Mouse (Mus musculus): ENCODE measurements at regions not wholly inside any gene's neighbourhood (a gene's known extent, or its start where the extent isn't known, plus 50 kb on each side); places are given as distances from the start of the nearest gene placed in this dataset.

- DNase-seq (ENCODE audit: low read depth in 1 of 2, low spot score in 2 of 2): no peak
Measured at GRCm38 (mm10) chr6:84441721-84442480, 151.8 kb downstream of the Cyp26b1 start.

GRCm38 (mm10) chr6:84436716-84437115 is 157.0 kb downstream of the Cyp26b1 start:
- no peak for DNase-seq (ENCODE audit: low read depth in 1 of 2, low spot score in 2 of 2)

DNA sequence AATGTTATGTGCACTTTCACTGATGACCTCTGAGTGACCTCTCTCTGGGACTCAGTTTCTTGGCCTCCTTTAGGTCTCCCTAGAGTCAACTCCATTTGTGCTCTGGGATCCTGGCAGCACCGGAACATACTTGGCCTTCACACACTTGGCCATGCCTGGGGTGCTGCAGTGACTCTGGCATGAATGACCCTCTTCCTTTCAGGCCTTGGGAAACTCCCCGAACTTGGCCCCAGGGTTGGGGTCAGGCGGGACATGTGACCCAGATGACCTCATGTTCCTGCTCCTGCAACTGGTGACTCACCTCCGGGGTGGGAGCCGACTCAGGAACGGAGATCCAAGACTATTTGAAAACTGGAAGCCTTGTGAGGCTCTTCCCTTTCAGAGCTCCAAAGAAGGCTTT is 159.2 kb downstream of the Cyp26b1 start:
- DNase-seq (ENCODE audit: low read depth in 1 of 2, low spot score in 2 of 2): no peak

GRCm38 (mm10) chr6:84431622-84431955 is 162.1 kb downstream of the Cyp26b1 start:
- DNase-seq (ENCODE audit: low read depth in 1 of 2, low spot score in 2 of 2): no peak

DNA sequence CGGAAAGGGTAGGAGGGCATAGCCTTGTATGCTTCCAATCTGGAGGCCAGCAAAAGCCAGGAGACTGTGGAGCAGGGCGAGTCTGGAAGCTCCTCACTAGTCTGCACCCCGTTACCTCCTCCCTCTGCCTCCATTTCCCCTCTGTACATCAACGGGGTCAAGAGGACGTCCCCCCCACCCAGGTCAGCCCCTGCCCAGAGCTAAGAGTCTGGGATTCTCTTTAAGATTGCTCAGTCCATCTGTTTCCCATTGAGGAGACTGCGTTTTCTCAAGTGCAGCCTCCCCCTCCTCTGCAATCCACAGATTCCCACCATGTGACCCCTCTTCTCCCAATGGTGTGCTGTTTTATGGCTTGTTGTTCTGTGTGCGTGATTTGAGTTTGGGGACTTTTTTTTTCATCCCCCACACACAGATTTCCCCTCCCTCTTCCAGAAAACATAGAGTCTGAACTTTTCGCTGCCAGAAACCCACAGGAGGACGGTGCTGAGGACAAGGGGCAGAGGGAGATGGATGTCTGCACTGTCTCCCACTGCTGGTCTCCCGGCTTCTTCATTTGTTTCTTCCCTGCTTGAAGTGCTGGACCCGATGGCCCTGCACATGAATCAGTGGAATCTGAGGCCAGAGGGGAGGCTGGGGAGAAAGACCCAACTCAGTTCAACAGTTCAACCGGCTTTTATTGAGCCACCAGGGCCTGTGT is 162.6 kb downstream of the Cyp26b1 start:
- no peak for DNase-seq (ENCODE audit: low read depth in 1 of 2, low spot score in 2 of 2)

DNA sequence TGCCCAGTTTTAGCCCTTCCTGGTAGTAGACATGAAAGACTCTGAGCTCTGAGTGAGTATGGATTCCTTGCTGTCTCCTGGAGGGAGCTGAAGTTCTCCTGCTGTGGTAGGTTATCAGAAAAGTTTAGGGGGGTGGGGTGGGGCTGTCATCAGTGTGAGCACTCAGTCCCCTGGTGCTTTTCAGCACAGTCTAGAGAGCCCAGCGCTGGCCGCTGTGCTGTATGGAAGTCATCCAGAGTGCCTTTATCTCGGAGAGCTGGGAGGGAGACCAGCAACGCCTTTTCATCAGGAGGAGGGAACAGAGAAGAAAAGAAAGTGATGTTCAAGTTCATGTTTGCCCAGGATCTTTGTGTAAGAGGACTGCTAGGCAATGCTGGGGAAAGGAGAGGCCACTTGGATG is 163.6 kb downstream of the Cyp26b1 start:
- no peak for DNase-seq (ENCODE audit: low read depth in 1 of 2, low spot score in 2 of 2)

DNA sequence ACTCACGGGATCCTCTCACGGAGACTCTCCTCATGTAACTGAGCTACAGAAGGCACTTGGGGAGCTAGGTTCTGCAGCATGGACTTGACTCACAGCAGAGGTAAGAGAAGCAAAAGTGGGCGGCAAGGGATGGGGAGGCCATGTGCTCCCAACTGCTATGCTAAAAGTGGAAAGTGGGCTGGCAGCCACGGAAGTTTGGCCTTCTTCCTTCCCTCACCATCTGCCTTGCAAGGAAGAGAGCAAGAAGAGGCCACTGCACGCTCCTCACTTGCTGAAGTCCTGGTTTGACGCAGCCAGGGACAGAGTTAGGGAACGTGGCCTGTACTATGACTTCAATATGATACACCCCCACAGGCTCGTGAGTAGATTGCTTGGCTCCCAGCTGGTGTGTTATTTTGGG is 164.5 kb downstream of the Cyp26b1 start:
- DNase-seq (ENCODE audit: low read depth in 1 of 2, low spot score in 2 of 2): no peak

GRCm38 (mm10) chr6:84426691-84427090 is 167.0 kb downstream of the Cyp26b1 start:
- DNase-seq (ENCODE audit: low read depth in 1 of 2, low spot score in 2 of 2): no peak

DNA sequence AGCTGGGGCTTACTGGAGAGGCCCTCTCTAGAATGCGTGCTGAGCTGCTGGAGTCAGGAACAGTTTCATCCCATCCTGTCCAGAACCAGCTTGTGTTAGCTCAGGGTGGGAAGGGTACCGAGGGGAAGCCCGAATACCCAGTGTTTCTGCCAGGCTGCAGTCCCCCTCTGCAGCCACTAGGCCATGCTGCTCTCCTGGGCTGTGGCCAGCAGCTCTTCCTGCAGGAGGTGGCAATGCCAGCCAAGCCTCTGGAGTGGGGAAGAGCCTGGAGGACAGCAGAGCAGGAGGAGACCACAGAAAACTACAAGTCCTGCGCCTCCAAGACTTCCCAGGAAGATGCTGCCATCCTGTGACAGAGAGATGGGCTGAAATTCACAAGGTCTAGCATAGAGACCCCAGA is 167.9 kb downstream of the Cyp26b1 start:
- DNase-seq (ENCODE audit: low read depth in 1 of 2, low spot score in 2 of 2): no peak

GRCm38 (mm10) chr6:84422946-84423345 is 170.8 kb downstream of the Cyp26b1 start:
- DNase-seq (ENCODE audit: low read depth in 1 of 2, low spot score in 2 of 2): no peak

DNA sequence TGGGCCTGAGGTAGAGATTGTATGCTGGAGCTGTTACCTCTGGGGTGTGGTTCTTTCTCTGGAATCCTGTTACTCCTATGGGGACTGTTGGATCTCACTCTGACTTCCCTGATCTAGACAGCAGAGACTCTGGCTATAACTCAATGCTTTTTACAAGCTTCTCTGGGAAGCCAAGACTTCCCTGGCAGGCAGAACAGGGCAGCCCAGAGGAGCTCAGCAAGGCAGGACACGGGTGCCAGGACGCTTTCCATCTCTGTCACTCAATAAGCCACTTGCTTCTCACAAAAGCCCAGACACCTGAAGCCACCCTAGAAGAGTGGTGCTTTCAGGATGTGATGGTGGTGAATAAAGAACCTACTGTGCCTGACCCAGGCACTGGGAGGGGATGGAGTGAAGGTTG is 174.0 kb downstream of the Cyp26b1 start:
- DNase-seq (ENCODE audit: low read depth in 1 of 2, low spot score in 2 of 2): no peak

DNA sequence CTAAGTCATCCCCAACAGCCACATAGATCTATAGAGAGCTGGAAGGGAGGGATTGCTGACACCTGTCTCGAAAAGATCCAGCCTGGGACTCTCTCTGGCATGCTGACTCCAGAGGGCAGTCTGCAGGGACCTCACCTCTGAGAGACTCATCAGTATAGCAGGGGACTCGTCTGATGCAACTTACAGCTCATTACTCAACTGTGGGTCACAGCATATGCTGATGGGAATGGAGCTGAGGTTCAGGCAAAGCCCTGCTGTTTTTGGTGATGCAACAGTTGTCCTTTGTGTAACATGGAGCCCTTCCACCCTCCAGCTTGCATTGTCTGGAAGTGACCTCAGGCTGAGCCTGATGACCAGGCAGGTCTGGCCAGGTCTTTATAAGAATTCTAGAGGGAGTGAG is 174.4 kb downstream of the Cyp26b1 start:
- DNase-seq (ENCODE audit: low read depth in 1 of 2, low spot score in 2 of 2): no peak

- no peak for DNase-seq (ENCODE audit: low read depth in 1 of 2, low spot score in 2 of 2)
Measured at GRCm38 (mm10) chr6:84416992-84417636, 176.6 kb downstream of the Cyp26b1 start.

DNA sequence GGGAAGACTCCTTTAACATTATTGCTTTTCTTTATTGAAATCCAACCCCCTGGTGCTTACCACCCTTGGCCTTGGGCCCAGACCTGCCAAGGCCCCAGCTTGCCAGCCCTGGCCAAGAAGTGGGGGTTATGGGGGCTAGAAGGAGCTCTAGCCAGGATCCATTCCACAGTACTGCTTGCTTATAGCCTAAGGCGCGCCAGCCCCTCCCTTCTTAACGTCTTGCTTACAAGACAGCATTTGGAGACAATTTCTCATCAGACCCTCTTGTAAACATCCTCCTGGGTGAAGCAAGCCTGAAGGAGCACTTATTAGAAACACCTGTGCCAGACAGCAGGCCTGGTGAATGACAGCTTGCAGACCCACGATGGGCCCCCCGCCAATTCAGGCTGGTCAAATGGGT is 179.3 kb downstream of the Cyp26b1 start:
- no peak for DNase-seq (ENCODE audit: low read depth in 1 of 2, low spot score in 2 of 2)

DNA sequence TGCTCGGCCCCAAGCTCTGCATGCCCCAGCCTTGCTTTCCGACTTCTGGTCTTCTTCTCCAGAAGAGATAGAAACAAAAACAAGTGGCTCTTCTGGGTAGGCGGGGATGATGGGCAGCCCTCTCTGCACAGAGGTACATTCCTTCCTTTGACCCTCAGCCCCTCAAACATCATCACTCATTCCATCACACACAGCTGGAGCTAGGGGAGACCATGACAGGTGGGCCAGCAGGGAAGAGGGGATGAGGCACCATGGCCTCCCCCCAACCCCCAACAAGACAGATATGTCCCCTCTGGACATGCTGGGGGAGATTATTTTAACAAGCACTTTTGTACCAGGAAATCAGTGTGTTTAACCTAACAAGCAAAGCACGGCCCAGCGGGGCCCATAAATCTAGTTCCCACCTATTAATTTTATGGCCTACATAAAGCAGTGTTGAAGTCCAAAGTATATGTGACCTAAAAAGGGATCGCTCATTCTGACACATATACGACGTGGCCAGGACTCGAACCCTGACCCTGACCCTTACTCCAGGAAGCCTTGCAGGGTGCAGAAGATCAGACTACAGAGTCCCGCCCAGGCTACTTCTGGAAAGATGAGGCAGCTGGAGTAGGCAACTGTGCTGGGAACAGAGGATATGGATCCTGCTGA is 183.7 kb downstream of the Cyp26b1 start:
- no peak for DNase-seq (ENCODE audit: low read depth in 1 of 2, low spot score in 2 of 2)

- no peak for DNase-seq (ENCODE audit: low read depth in 1 of 2, low spot score in 2 of 2)
Measured at GRCm38 (mm10) chr6:84408513-84408912, 185.2 kb downstream of the Cyp26b1 start.

- DNase-seq (ENCODE audit: low read depth in 1 of 2, low spot score in 2 of 2): no peak
Measured at GRCm38 (mm10) chr6:84407773-84408172, 185.9 kb downstream of the Cyp26b1 start.

DNA sequence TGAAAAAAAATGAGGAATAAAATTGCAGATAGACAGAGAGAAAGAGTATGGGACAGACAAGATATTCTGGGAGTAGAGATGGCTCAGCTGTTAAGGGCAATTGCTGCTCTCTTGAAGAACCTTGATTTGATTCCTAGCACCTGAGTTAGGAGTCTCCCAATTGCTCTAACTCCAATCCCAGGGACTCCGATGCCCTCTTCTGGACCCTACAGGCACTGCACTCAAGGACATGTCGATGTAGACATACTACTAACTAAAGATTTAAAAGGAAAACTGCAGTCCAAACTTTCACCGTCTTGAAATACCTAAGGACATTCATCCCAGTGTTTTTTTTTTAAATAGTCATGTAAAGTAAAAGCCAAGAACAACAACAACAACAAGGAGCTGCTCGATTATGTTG is 189.0 kb downstream of the Cyp26b1 start:
- DNase-seq (ENCODE audit: low read depth in 1 of 2, low spot score in 2 of 2): no peak

DNA sequence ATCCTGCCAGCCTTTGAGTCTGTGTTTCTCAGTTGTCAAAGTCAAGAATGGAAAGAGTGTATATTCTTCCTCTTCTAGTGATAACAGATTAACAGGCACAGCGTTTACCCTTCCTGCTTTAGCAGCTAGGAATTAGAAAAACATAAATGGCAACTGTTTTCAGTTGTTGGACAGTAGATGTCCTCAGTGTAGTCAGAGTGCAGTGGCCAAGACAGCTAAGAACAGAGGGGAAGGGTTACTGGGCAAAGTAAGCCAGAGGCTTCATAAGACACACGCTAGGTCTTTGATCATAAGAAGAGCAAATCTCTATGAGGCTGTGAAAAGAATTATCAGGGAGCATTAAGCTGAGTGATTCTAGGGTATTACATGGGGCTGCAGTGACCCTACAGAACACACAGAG is 191.3 kb downstream of the Cyp26b1 start:
- no peak for DNase-seq (ENCODE audit: low read depth in 1 of 2, low spot score in 2 of 2)

- no peak for DNase-seq (ENCODE audit: low read depth in 1 of 2, low spot score in 2 of 2)
Measured at GRCm38 (mm10) chr6:84394496-84395090, 199.1 kb downstream of the Cyp26b1 start.

DNA sequence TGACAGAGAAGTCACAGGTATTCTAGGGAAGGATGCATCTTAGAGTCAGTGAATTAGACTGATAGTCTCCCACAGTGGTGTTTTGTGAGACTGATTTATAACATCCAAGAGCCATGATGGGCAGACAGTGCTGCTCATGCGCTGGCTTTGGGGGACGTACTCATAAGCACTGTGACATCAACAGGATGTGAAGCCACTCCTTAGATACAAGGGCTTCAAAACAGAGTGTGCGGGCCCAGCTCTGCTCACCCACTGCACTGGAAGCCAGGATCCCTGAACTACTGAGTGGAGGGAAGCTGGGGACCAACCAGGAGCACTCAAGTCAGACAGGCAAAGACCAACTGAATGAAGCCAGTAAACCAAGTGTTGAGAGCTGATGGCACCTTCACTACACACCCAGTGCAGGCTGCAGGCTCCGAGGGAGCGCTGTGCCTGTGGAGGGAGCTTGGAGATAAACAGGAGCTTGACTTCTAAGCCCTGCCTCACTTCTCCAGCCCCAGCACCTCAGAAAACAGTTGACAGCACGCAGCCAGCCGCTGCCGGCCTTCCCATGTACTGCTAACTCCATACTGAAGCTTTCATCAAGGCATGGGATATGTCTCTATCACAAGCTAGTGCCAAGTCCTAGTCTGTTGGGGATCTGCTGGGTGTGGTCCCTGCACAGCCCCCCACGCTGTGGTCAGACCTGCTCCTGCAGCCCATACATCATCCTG is 200.0 kb downstream of the Cyp26b1 start:
- no peak for DNase-seq (ENCODE audit: low read depth in 1 of 2, low spot score in 2 of 2)
